Mouse (Mus musculus): ENCODE measurements around the gene Rrm2.

- TF ChIP-seq CTCF (IDR thresholded peaks at IDR 0.05; ENCODE audit: control insufficient read depth, insufficient read depth, insufficient replicate concordance, low read depth, low read length) = no peak
- TF ChIP-seq POLR2A (IDR thresholded peaks at IDR 0.05; ENCODE audit: control insufficient read depth, low read depth, low read length) = no peak
These were observed 21.9 kb upstream of the Rrm2 start for GRCm38 (mm10) chr12:24686038-24686695.

Measured in testis, adult 2 months (tissue).